Mouse (Mus musculus) G1E (cell line): Measurements from ENCODE around the gene Esrra. TPM values are rescaled to one million over a fixed set of nuclear protein-coding genes. Genes with fewer than 3 reads are reported as not detected.
A peak's percentile ranks its signal among the peaks of the same experiment; 100 is the strongest.

Source experiments
- ATAC-seq: 2 replicates; pipeline ENCODE4 v1.8.0; 2016; ENCODE audit warnings: mild to moderate bottlenecking; ENCODE audit not compliant: insufficient number of reproducible peaks, poor library complexity, low FRiP score, severe bottlenecking; ENCODE audit errors: extremely low read depth
- DNase-seq: peaks from one replicate; pipeline ENCODE4 v3.0.0; 2012; ENCODE audit warnings: low spot score
- H3K27me3 ChIP-seq: 2 replicates; pipeline ENCODE4 v1.6.1; 2012; ENCODE audit warnings: mild to moderate bottlenecking, low read length, inconsistent platforms; ENCODE audit not compliant: insufficient read depth
- H3K36me3 ChIP-seq: replicated peaks from 2 replicates; pipeline ENCODE3; 2012; ENCODE audit warnings: mild to moderate bottlenecking, inconsistent platforms
- H3K4me1 ChIP-seq: 2 replicates; pipeline ENCODE4 v1.6.1; 2012; ENCODE audit warnings: low read depth, low read length, inconsistent platforms, mixed read lengths; ENCODE audit not compliant: insufficient read depth
- H3K4me3 ChIP-seq: 2 replicates; pipeline ENCODE4 v1.5.1; 2012; ENCODE audit warnings: low read depth, mild to moderate bottlenecking, inconsistent platforms, low read length, moderate library complexity, mixed read lengths
- H3K9me3 ChIP-seq: replicated peaks from 2 replicates; pipeline ENCODE4 v1.6.1; 2012; ENCODE audit warnings: inconsistent platforms
- CTCF ChIP-seq: IDR thresholded peaks from 2 replicates; pipeline ENCODE4 v1.5.1; 2012; ENCODE audit warnings: low read depth, low read length, inconsistent platforms, mixed read lengths
- GATA1 ChIP-seq: IDR thresholded peaks from 2 replicates; pipeline ENCODE4 v1.6.1; 2012; ENCODE audit warnings: borderline replicate concordance, low read length, inconsistent platforms, mixed read lengths
- GATA2 ChIP-seq: IDR thresholded peaks from 2 replicates; pipeline ENCODE4 v1.6.1; 2012; ENCODE audit warnings: low read depth, low read length, inconsistent platforms, borderline replicate concordance
- POLR2AphosphoS5 ChIP-seq: IDR thresholded peaks from 2 replicates; pipeline ENCODE4 v1.6.1; 2012; ENCODE audit warnings: low read depth, low read length, inconsistent platforms; ENCODE audit not compliant: insufficient replicate concordance
- TAL1 ChIP-seq: conservative IDR thresholded peaks from 2 replicates; pipeline ENCODE4 v1.6.1; 2012; ENCODE audit warnings: low read depth, low read length, inconsistent platforms, mixed read lengths
- polyA plus RNA-seq: library from polyadenylated mRNA; stranded (reverse); fragments of >175 nt; gene quantifications from 2 replicates; pipeline ENCODE4 v1.2.3, GENCODE M21; 2012
- total RNA-seq, 2 experiments: library from RNA; stranded (forward) in 1 of 2; stranded (reverse) in 1 of 2; fragments of 200-1000 nt in 1 of 2; fragments of >200 nt in 1 of 2; fragmentation: Nextera tagmentation in 1 of 2; gene quantifications; 2 replicates each; pipeline ENCODE4 v1.2.3; 2014 to 2017

The Esrra gene
- total and polyA plus RNA-seq, 3 experiments: 10.0 to 42.6 (median 21.1) TPM

DNA sequence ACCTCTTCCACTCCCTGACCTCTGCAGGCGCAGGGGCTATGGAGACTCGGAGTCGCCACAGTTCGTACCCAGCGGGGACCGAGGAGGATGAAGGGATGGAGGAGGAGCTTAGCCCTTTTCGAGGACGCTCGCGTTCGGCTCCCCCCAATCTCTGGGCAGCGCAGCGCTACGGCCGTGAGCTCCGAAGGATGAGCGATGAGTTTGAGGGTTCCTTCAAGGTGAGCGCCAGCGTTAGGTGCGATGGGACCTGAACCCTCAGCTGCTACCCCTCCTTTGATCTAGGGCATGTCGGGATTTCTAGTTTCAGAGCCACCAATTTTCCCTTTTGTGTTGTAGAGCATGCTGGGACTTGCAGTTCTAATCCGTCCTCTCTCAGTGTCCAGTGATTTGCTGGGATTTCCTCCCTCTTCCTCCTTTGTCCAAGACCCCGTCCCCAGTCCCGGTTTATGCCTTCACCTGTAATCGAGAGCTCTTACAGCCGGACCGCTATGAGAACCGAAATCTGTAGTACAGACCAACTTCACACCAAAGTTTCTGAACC, 29.1 kb upstream of the Esrra start:
- TF ChIP-seq GATA1 (no peak), POLR2AphosphoS5 (no peak; the same call in 1 of the 2 replicates), CTCF (no peak), TAL1 (no peak), GATA2 (no peak)
- H3K36me3 ChIP-seq: peaks cover 72% of the 10 kb centered on the region
- H3K4me3 ChIP-seq: peak overlapping the region; percentile 80
- H3K27me3 ChIP-seq: no peaks in the 10 kb centered on the region
- no peaks in the 10 kb centered on the region for H3K9me3 ChIP-seq
- peaks cover 69% of the 10 kb centered on the region for H3K4me1 ChIP-seq
- DNase-seq (peak; percentile 26), ATAC-seq (no peak)

DNA sequence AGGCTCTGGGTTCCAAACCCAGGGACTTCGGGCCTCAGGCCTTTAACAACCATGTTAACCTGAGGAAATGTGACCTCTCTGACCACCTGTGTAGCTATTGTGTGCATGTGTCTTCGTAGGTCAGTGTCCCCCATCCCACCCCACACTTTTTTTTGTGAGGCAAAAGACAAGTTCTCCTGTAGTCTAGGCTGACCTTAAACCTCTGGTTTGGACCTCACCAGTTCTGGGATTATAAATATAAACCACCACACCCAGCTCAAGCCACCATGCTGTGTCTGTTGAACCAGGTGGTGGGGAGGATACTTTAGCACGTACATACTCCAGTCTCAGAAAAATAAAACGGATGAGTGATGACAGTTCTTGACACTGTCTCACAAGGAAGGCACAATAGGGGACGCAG, 28.3 kb upstream of the Esrra start:
- Histone ChIP-seq H3K36me3 (peaks cover 72% of the 10 kb centered on the region), H3K4me1 (peaks cover 69% of the 10 kb centered on the region)
- TF ChIP-seq GATA1: no peak

DNA sequence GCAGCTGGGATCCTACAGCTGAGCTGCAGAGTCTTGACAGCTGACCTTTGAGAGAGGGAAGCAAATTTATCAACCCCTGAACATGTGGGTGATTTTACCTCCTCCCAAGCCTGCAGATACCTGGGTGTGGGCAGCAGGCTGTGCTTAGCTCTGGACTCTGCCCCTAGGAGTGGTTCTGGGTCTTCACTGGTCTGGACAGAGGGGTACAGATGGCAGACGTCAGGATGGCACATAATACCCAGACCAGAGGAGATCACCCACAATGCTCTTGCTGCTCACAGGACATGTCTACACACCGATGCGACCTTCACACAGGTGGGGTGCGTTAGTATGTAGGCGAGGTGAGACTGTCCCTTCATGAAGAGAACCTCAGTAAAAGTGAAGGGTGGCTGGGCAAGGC, 27.9 kb upstream of the Esrra start:
- H3K36me3 ChIP-seq: peaks cover 69% of the 10 kb centered on the region
- H3K4me1 ChIP-seq: peaks cover 69% of the 10 kb centered on the region
- H3K4me3 ChIP-seq: no peak overlapping the region
- no peaks in the 10 kb centered on the region for H3K9me3 ChIP-seq
- ATAC-seq (no peak), DNase-seq (no peak)
- TF ChIP-seq GATA1 (no peak), CTCF (no peak), TAL1 (no peak), GATA2 (no peak), POLR2AphosphoS5 (no peak)
- H3K27me3 ChIP-seq: no peaks in the 10 kb centered on the region

More for the DNA sequence above, 28.3 kb upstream of the Esrra start:
- no peak for ATAC-seq
- H3K4me3 ChIP-seq: no peak overlapping the region; the same call in 1 of the 2 replicates
- DNase-seq: no peak
- no peaks in the 10 kb centered on the region for H3K9me3 ChIP-seq
- no peaks in the 10 kb centered on the region for H3K27me3 ChIP-seq

DNA sequence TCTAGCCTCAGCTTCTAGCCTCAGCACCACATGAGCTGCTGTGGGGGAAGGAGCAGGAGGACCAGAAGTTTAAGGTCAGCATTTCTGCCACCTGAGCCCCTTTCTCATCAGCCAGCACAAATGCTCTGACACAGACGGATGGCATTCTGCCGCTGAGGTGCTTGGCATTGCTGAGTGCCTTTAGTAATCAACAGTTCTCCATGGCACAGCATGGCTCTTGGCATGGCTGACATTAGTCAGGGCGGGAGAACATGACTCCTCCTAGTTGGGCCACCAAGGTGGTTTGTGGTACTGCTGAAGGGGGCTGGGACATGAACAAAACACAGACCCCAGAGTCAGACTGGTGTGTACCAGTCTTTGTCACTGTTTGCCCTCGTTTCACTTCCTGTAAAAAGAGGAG, 26.6 kb upstream of the Esrra start:
- peaks cover 68% of the 10 kb centered on the region for H3K4me1 ChIP-seq

DNA sequence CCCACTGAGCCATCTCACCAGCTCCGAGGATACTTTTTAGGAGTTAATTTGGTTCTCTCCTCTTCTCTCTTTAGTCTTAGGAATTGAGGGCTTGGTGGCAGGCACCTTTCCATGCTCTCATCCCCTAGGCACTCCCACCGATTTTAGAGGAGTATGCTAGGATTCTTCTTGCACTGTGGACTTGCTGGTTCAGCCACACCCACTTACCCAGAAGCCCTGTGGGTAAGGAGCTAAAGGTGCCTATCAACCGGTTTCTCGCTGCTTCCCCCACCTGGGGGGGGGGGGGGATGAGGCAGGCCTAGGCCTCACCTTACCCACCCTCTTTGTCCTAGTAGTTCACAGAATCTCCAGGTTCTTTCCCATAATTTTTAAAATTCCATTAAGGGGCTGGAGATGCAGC, 26.1 kb upstream of the Esrra start:
- Histone ChIP-seq H3K9me3 (no peaks in the 10 kb centered on the region), H3K4me3 (no peak overlapping the region), H3K27me3 (no peaks in the 10 kb centered on the region), H3K36me3 (peaks cover 59% of the 10 kb centered on the region), H3K4me1 (peaks cover 67% of the 10 kb centered on the region)
- DNase-seq (no peak), ATAC-seq (no peak)
- TF ChIP-seq GATA2 (no peak), POLR2AphosphoS5 (no peak), GATA1 (no peak), TAL1 (no peak), CTCF (no peak)

More for the DNA sequence above, 26.6 kb upstream of the Esrra start:
- DNase-seq (no peak), ATAC-seq (no peak)
- no peaks in the 10 kb centered on the region for H3K27me3 ChIP-seq
- H3K4me3 ChIP-seq: no peak overlapping the region
- peaks cover 63% of the 10 kb centered on the region for H3K36me3 ChIP-seq
- TF ChIP-seq CTCF (no peak), GATA2 (no peak), GATA1 (no peak), POLR2AphosphoS5 (no peak), TAL1 (no peak)
- H3K9me3 ChIP-seq: no peaks in the 10 kb centered on the region

DNA sequence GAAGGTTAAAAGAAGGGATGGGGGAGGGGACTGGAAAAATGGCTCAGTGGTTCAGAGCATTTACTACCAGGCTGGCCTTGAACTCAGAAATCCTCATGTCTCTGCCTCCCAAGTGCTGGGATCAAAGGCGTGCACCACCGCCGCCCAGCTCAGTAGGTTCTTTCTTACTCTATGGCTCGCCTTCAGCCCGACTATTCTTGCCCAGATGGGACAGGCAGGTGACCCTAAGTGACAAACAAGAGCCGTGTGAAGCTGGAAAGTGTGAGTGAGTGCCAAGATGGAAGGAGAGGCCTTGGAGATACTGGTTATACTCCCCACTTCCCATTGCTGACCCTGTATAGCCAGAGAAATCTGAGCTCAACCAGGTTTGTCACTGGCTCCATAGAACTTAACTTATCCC, 22.1 kb upstream of the Esrra start:
- Histone ChIP-seq H3K27me3 (no peaks in the 10 kb centered on the region), H3K4me3 (no peak overlapping the region; the same call in 1 of the 2 replicates), H3K4me1 (peaks cover 54% of the 10 kb centered on the region), H3K9me3 (no peaks in the 10 kb centered on the region), H3K36me3 (peaks cover 55% of the 10 kb centered on the region)
- ATAC-seq (no peak), DNase-seq (no peak)
- TF ChIP-seq CTCF (no peak), GATA2 (no peak), GATA1 (no peak), TAL1 (no peak), POLR2AphosphoS5 (no peak)

DNA sequence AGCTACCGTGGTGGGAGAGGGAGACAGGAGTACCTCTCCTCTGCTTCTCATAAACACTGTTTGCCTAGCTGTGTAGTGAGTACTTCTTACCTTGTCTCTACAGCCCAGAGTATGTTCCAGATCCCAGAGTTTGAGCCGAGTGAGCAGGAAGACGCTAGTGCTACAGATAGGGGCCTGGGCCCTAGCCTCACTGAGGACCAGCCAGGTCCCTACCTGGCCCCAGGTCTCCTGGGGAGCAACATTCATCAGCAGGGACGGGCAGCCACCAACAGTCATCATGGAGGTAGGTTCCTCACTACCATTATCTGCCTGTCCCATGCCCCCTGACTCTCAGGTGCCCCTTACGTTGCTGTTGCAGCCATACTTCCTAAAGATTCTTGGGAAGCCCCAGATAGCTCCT, 21.2 kb upstream of the Esrra start:
- H3K27me3 ChIP-seq: no peaks in the 10 kb centered on the region
- ATAC-seq: no peak
- TF ChIP-seq GATA2: no peak
- no peak for TF ChIP-seq POLR2AphosphoS5
- TF ChIP-seq TAL1: no peak
- TF ChIP-seq CTCF: no peak
- no peak for TF ChIP-seq GATA1
- peaks cover 47% of the 10 kb centered on the region for H3K4me1 ChIP-seq
- DNase-seq: no peak
- H3K4me3 ChIP-seq: peak overlapping the region; percentile 84
- no peaks in the 10 kb centered on the region for H3K9me3 ChIP-seq
- peaks cover 55% of the 10 kb centered on the region for H3K36me3 ChIP-seq
